Mouse (Mus musculus) hematopoietic stem cell, adult 5-6 weeks (primary cell): ENCODE data around the gene Arhgdia. TPM values are rescaled to one million over a fixed set of nuclear protein-coding genes. Genes with fewer than 3 reads are reported as not detected.
"Not testable (repeated sequence)": the region's sequence is repeated elsewhere in the genome, so short reads cannot be mapped to it uniquely, and the experiment has no call there.

Experiments
- ATAC-seq, 2 experiments: fragments of 125-278 bp in 1 of 2; replicated peaks in 1 of 2; 2 replicates each; pipeline ENCODE4 v1.8.0; 2016 to 2017; ENCODE audit warnings: inconsistent platforms in 2 of 2, mild to moderate bottlenecking in 2 of 2, moderate number of reproducible peaks in 2 of 2, low read depth in 1 of 2, moderate TSS enrichment in 1 of 2; ENCODE audit not compliant: low FRiP score in 2 of 2, poor library complexity in 2 of 2, severe bottlenecking in 2 of 2, insufficient read depth in 1 of 2, low TSS enrichment in 1 of 2
- total RNA-seq: library from RNA; stranded (forward); fragments of 172-1452, 232-1000 nt; gene quantifications from 2 replicates; pipeline ENCODE4 v1.2.3, GENCODE M21; 2017

The Arhgdia gene
- total RNA-seq, 1 experiment from 2014 or later: 120 TPM

- ATAC-seq: peak in 1 of 2 experiments; percentile 42; a peak in 2 of 4 replicates
Observed at GRCm38 (mm10) chr11:120588531-120588930, 7.1 kb upstream of the Arhgdia start.

- ATAC-seq: no peak
Observed at GRCm38 (mm10) chr11:120583937-120584336, 2.5 kb upstream of the Arhgdia start.

GRCm38 (mm10) chr11:120582982-120583293 lies 1.5 kb upstream of the Arhgdia start:
- not testable (repeated sequence) for ATAC-seq

- ATAC-seq: no peak
Observed at GRCm38 (mm10) chr11:120582268-120582981, 1.0 kb upstream of the Arhgdia start.

- no peak for ATAC-seq
Observed at GRCm38 (mm10) chr11:120580871-120581331, 523 bp downstream of the Arhgdia start.

GRCm38 (mm10) chr11:120580190-120580589 lies 1.2 kb downstream of the Arhgdia start:
- ATAC-seq: peak in 1 of 2 experiments; percentile 29; a peak in 2 of 4 replicates

- no peak; a peak in 1 of 4 replicates for ATAC-seq
Observed at GRCm38 (mm10) chr11:120579316-120580107, 1.9 kb downstream of the Arhgdia start.

- no peak for ATAC-seq
Observed at GRCm38 (mm10) chr11:120578694-120579243, 2.7 kb downstream of the Arhgdia start.

- ATAC-seq: no peak
Observed at GRCm38 (mm10) chr11:120578024-120578693, 3.3 kb downstream of the Arhgdia start.

GRCm38 (mm10) chr11:120577211-120578023 lies 4.0 kb downstream of the Arhgdia start:
- no peak for ATAC-seq

- ATAC-seq: no peak
Observed at GRCm38 (mm10) chr11:120576365-120576981, 5.0 kb downstream of the Arhgdia start.

GRCm38 (mm10) chr11:120575940-120576339 lies 5.5 kb downstream of the Arhgdia start:
- no peak for ATAC-seq

GRCm38 (mm10) chr11:120575046-120575445 lies 6.4 kb downstream of the Arhgdia start:
- ATAC-seq: no peak

GRCm38 (mm10) chr11:120574278-120574600 lies 7.2 kb downstream of the Arhgdia start:
- no peak for ATAC-seq

GRCm38 (mm10) chr11:120573585-120574277 lies 7.7 kb downstream of the Arhgdia start:
- ATAC-seq: no peak; a peak in 1 of 4 replicates
